Mouse (Mus musculus) forebrain, postnatal 0 days (tissue): Measurements from ENCODE around the gene Galnt2. TPM values are rescaled to one million over a fixed set of nuclear protein-coding genes. Genes with fewer than 3 reads are reported as not detected.
A peak's percentile ranks its signal among the peaks of the same experiment; 100 is the strongest.

Experiments
- ATAC-seq: fragments of 200-750 bp; cut with Nextera tagmentation; 2 replicates; pipeline ENCODE4 v1.8.0; 2017; ENCODE audit warnings: mild to moderate bottlenecking, moderate library complexity
- DNase-seq: peaks from one replicate; pipeline ENCODE4 v3.0.0-alpha.2; 2015
- H3K27ac ChIP-seq: fragments of 300-500 bp; sonication (generic); 2 replicates; pipeline ENCODE4 v1.5.1; 2014; ENCODE audit warnings: low read depth, mild to moderate bottlenecking, antibody characterized with exemption, low read length, moderate library complexity, mixed read lengths
- H3K27me3 ChIP-seq: fragments of 300-500 bp; sonication (generic); 2 replicates; pipeline ENCODE4 v1.6.1; 2014; ENCODE audit warnings: mild to moderate bottlenecking, low read length, mixed read lengths; ENCODE audit not compliant: insufficient read depth
- H3K36me3 ChIP-seq: fragments of 300-500 bp; sonication (generic); 2 replicates; pipeline ENCODE4 v1.6.1; 2014; ENCODE audit warnings: mild to moderate bottlenecking, moderate library complexity; ENCODE audit not compliant: insufficient read depth
- H3K4me1 ChIP-seq: fragments of 300-500 bp; sonication (generic); 2 replicates; pipeline ENCODE4 v1.6.1; 2014; ENCODE audit warnings: antibody characterized with exemption; ENCODE audit not compliant: insufficient read depth
- H3K4me2 ChIP-seq: fragments of 300-500 bp; sonication (generic); 2 replicates; pipeline ENCODE4 v1.6.1; 2014; ENCODE audit warnings: low read depth, mild to moderate bottlenecking, moderate library complexity
- H3K4me3 ChIP-seq: fragments of 300-500 bp; sonication (generic); 2 replicates; pipeline ENCODE4 v1.5.1; 2014; ENCODE audit warnings: low read depth, low read length, mixed read lengths
- H3K9ac ChIP-seq: fragments of 300-500 bp; sonication (generic); 2 replicates; pipeline ENCODE4 v1.6.1; 2014; ENCODE audit warnings: mild to moderate bottlenecking
- H3K9me3 ChIP-seq: fragments of 300-500 bp; sonication (generic); 2 replicates; pipeline ENCODE4 v1.6.1; 2016; ENCODE audit warnings: low read length
- CTCF ChIP-seq: sonication (generic); IDR thresholded peaks from 2 replicates; pipeline ENCODE4 v1.5.1; 2016; ENCODE audit warnings: antibody characterized with exemption, control low read depth, low read depth
- WGBS: fragments of 180-500 bp; shearing (Covaris S2); extraction: QIAGEN DNeasy Blood & Tissue Kit; methylation state at CpG from one replicate; pipeline ENCODE4 v1.1.7; 2014; 5-methylcytosine and 5-hydroxymethylcytosine counted together
- polyA plus RNA-seq: library from polyadenylated mRNA; unstranded; fragments of >200 nt; fragmentation: Nextera tagmentation; extraction: Ambion mirVana; gene quantifications from 2 replicates; pipeline ENCODE4 v1.2.1, GENCODE M21; 2015
- total RNA-seq: library from RNA; depleted of rRNA; stranded (reverse); fragments of >200 nt; gene quantifications from 2 replicates; pipeline ENCODE4 v1.2.3, GENCODE M21; 2014

The Galnt2 gene
- total and polyA plus RNA-seq, 2 experiments from 2014 or later = 55.5 to 63.1 TPM

DNA sequence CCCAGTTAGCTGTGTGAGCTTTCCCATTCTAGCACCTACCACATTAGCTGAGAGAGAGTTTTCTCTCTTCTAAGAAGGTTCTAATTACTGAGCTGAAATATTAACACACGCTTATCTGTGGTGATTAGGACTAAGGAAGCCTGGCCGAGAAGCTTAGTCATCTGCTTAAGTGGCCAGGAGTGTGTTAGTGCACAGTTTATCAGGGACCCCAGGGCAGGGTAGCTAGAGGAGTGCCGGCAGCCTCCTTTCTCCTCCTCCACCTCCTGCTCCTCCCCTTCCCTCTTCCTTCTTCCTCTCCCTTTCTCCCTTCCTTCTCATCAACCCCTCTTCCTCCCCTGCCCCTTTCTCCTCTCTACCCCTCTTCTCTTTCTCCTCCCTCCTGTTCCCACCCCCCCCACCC, 19.1 kb downstream of the Galnt2 start:
- Histone ChIP-seq H3K4me3 (no peak overlapping the region), H3K9ac (no peak overlapping the region), H3K4me2 (no peak overlapping the region), H3K9me3 (no peaks in the 10 kb centered on the region), H3K36me3 (no peaks in the 10 kb centered on the region), H3K27ac (no peak overlapping the region), H3K4me1 (peaks cover 3% of the 10 kb centered on the region), H3K27me3 (no peaks in the 10 kb centered on the region)
- WGBS = 48% methylated on average over 3 of the region's 3 CpGs
- DNase-seq (no peak), ATAC-seq (no peak)
- TF ChIP-seq CTCF = no peak

DNA sequence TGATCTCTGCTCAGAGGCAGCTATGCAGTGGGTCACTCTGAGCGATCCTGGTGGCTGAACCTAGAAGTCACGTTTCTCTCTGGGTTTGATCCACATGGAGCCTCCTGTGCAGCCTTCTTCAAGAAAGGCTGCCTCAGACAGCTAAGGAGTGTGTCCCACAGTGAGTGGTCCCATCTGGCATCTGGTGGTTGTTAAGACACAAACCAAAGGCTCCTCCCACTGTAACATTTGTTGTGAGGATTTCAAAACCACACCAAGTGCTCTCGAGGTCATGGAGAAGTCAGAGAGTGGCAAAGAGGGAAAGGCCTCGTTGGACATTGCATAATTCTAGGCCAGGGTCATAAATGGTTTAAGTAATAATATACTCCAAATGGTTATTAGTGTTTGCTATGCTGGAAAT, 19.6 kb downstream of the Galnt2 start:
- Histone ChIP-seq H3K36me3 (no peaks in the 10 kb centered on the region), H3K27ac (no peak overlapping the region), H3K4me2 (no peak overlapping the region), H3K9me3 (no peaks in the 10 kb centered on the region), H3K4me3 (no peak overlapping the region), H3K4me1 (peaks cover 3% of the 10 kb centered on the region), H3K9ac (no peak overlapping the region), H3K27me3 (no peaks in the 10 kb centered on the region)
- DNase-seq (no peak), ATAC-seq (no peak)
- WGBS = 38% methylated on average over 4 of the region's 4 CpGs
- TF ChIP-seq CTCF = no peak

DNA sequence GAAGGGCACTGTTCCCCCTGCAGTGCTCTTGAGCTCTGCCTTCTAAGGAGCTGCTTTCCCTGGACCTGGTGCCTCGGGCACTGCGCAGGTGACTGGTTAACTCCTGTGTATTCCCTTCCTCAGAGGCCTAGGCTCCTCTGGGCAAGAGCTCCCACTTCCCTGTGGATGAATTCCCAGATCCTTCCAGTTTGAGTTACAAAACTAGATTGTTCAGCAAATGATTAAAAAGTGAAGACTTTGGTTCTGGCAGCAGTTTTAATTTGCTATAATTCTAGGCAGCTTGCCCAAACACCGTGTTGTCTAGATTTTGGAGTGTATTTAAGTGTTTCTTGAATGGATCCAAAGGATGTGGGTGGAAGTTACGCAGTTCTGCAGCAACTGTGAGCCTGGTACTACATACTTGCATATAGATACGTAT, 21.4 kb downstream of the Galnt2 start:
- H3K4me1 ChIP-seq = peaks cover 18% of the 10 kb centered on the region
- no peaks in the 10 kb centered on the region for H3K27me3 ChIP-seq
- H3K4me2 ChIP-seq = no peak overlapping the region
- DNase-seq (peak; percentile 70), ATAC-seq (no peak)
- no peaks in the 10 kb centered on the region for H3K9me3 ChIP-seq
- H3K27ac ChIP-seq = no peak overlapping the region
- 60% methylated on average over 5 of the region's 5 CpGs for WGBS
- no peaks in the 10 kb centered on the region for H3K36me3 ChIP-seq
- no peak for TF ChIP-seq CTCF
- no peak overlapping the region for H3K9ac ChIP-seq
- no peak overlapping the region for H3K4me3 ChIP-seq

DNA sequence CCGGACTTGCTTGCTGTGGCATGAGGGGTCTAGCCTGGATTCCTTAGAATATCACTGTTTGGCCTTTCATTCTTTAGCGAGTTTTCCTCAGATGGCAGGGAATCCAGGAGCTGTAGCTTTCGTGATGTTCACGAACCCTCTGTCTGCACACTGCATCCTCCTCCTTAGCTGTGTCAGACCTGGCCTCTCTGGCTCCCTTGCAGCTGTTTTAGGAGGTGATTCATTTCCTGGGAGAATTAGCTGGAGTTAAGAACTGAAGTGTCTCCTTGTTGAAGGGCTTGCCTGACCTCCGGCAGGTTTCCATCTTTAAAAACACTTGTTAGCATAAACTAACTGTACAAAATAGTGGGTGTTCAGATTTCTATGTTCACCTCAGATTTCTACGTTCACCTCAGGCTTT, 22.7 kb downstream of the Galnt2 start:
- no peak for TF ChIP-seq CTCF
- 88% methylated on average over 6 of the region's 6 CpGs for WGBS

DNA sequence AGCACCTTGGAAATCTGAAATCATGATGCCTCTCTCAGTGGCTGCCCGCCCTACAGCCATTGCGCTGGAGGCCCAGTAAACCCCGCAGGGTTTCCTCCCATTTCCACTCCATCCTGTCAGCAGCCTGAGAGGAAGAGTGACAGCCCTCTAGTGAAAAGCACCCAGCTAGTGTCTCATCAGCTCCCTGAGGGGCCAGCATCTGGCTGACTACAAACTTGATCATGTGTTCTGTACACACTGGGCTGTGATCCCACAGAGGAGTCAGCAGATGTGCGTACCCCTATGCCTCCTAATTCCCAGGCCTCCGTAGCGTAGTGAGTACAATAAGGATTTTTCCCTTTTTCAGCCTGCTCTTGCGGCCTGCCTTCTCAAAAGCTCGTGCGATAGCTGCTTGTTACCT, 25.6 kb downstream of the Galnt2 start:
- Histone ChIP-seq H3K27ac (peak overlapping the region; percentile 75), H3K27me3 (no peaks in the 10 kb centered on the region), H3K4me2 (no peak overlapping the region; the same call in 1 of the 2 replicates), H3K9ac (0 out of 2 replicates have a peak overlapping the region, but pooled peaks have one; percentile 6), H3K4me1 (peaks cover 19% of the 10 kb centered on the region), H3K9me3 (no peaks in the 10 kb centered on the region), H3K4me3 (no peak overlapping the region), H3K36me3 (no peaks in the 10 kb centered on the region)
- TF ChIP-seq CTCF = no peak
- 19% methylated on average over 9 of the region's 9 CpGs for WGBS
- DNase-seq (peak; percentile 48), ATAC-seq (peak; percentile 69)

More for the DNA sequence above, 22.7 kb downstream of the Galnt2 start:
- Histone ChIP-seq H3K9me3 (no peaks in the 10 kb centered on the region), H3K27me3 (no peaks in the 10 kb centered on the region), H3K4me1 (peaks cover 19% of the 10 kb centered on the region), H3K4me2 (no peak overlapping the region), H3K36me3 (no peaks in the 10 kb centered on the region), H3K9ac (no peak overlapping the region), H3K27ac (no peak overlapping the region), H3K4me3 (no peak overlapping the region)
- DNase-seq = no peak
- ATAC-seq = no peak

DNA sequence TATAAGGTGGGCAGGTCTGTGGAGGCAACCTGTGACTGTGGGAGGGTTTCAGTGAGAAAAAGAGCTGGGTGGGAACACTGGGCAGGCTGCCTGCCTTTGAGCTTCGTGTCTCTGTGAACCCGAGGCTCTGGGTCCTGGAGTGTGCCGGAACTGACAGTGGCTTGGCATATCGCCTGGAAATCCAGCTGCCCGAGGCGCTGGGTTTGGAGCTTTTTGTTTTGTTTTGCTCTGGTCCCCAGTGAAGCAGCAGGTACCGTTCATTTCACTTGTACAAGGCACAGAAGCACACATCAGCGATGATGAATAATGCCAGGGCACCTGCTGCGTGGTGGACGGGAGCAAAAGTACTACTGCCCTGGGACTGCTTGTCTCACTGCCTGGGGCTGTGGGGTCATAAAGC, 26.2 kb downstream of the Galnt2 start:
- Histone ChIP-seq H3K9ac (0 out of 2 replicates have a peak overlapping the region, but pooled peaks have one; percentile 6), H3K4me2 (no peak overlapping the region; the same call in 1 of the 2 replicates)

DNA sequence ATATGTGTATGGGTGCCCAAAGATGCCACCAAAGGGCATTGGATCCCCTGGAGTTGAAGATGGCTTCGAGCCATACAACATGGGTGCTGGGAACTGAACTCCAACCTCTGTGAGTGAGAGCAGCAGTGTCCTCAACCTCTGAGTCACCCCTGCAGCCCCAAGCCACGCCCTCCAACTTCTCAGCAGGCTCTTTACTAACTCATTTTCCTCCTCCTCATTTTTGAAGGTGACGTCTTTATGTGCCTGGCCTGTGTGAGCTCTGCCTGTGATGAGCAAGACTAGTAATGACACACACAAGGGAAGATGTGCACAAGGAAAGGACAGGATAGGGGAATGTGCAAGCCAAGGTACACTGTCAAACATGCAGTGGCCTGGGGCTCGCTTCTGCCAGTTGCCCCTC, 28.0 kb downstream of the Galnt2 start:
- peaks cover 15% of the 10 kb centered on the region for H3K4me1 ChIP-seq

More for the DNA sequence above, 26.2 kb downstream of the Galnt2 start:
- H3K27ac ChIP-seq = peak overlapping the region; percentile 75; the same call in 1 of the 2 replicates
- no peaks in the 10 kb centered on the region for H3K36me3 ChIP-seq
- H3K9me3 ChIP-seq = no peaks in the 10 kb centered on the region
- H3K4me1 ChIP-seq = peaks cover 18% of the 10 kb centered on the region
- no peaks in the 10 kb centered on the region for H3K27me3 ChIP-seq
- WGBS = 16% methylated on average over 10 of the region's 10 CpGs
- ATAC-seq (peak; percentile 81), DNase-seq (peak; percentile 80)
- H3K4me3 ChIP-seq = no peak overlapping the region
- TF ChIP-seq CTCF = no peak

More for the DNA sequence above, 28.0 kb downstream of the Galnt2 start:
- Histone ChIP-seq H3K9ac (no peak overlapping the region), H3K27ac (no peak overlapping the region), H3K4me3 (no peak overlapping the region), H3K27me3 (no peaks in the 10 kb centered on the region), H3K4me2 (no peak overlapping the region), H3K36me3 (no peaks in the 10 kb centered on the region), H3K9me3 (no peaks in the 10 kb centered on the region)
- DNase-seq (no peak), ATAC-seq (no peak)
- TF ChIP-seq CTCF = no peak
- 92% methylated on average over 4 of the region's 4 CpGs for WGBS
